Mouse (Mus musculus): ENCODE results near the gene Obp2a. TPM values are rescaled to one million over a fixed set of nuclear protein-coding genes. Genes with fewer than 3 reads are reported as not detected.

The Obp2a gene
- polyA plus RNA-seq, 1 experiment from 2014 or later: not detected

DNA sequence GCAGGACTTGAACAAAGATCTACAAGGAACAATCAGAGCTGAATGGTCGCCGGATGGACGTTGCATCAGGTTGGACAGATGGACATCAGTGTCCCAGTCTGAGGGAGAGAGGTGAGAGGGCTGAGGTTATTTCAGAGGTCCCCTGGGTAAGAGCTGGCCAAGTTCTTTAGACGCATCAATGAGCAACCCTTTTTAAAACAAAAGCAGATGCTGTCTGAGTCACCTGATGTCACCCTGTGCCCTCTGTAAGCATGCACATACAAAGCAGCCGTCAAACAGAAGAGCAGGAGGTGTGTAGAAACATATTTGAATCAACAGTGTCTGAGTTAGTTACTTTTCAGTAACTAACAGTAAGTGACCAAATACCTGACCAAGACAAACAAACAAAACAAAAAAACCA is 35.7 kb upstream of the Obp2a start:
- Histone ChIP-seq H3K27me3 (replicated peaks; ENCODE audit: control insufficient read depth, insufficient read depth, low read length) (no peaks in the 10 kb centered on the region), H3K4me3 (ENCODE audit: low read length) (no peak overlapping the region), H3K27ac (ENCODE audit: low read depth, low read length) (no peak overlapping the region), H3K4me2 (ENCODE audit: low read length) (no peak overlapping the region), H3K36me3 (ENCODE audit: control insufficient read depth, insufficient read depth, low read length) (no peaks in the 10 kb centered on the region), H3K9ac (ENCODE audit: low read depth, low read length) (no peak overlapping the region), H3K4me1 (ENCODE audit: control insufficient read depth, insufficient read depth, low read depth, low read length) (no peaks in the 10 kb centered on the region), H3K9me3 (ENCODE audit: control insufficient read depth, low read length) (no peaks in the 10 kb centered on the region)
- ATAC-seq: no peak
- WGBS: 72% methylated on average over 5 of the region's 5 CpGs

DNA sequence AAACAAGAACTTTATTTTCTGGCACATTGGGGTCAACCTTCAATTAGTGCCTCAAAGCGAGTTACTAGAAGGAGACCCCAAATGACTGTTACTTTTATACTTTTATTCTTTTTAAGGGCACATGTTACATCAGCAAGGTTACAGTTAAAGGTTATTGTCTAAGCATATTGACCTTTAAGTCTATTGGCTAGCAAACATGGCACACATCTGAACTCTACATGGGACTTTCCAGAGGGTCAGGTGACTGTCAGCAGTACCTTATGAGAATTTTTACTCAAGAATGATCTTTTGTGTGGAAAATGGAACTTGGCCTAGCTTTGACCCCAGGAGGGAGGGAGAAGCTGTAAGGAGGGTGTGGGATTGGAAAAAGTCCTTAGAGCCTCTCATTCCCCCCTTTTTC is 33.3 kb upstream of the Obp2a start:
- no peaks in the 10 kb centered on the region for H3K27me3 ChIP-seq (replicated peaks; ENCODE audit: control insufficient read depth, insufficient read depth, low read length)
- no peak overlapping the region for H3K9ac ChIP-seq (ENCODE audit: low read depth, low read length)
- H3K36me3 ChIP-seq (ENCODE audit: control insufficient read depth, insufficient read depth, low read length): no peaks in the 10 kb centered on the region
- H3K9me3 ChIP-seq (ENCODE audit: control insufficient read depth, low read length): no peaks in the 10 kb centered on the region
- no peak overlapping the region for H3K4me3 ChIP-seq (ENCODE audit: low read length)
- no peak overlapping the region for H3K27ac ChIP-seq (ENCODE audit: low read depth, low read length)
- H3K4me2 ChIP-seq (ENCODE audit: low read length): no peak overlapping the region
- 81% methylated on average over 1 of the region's 1 CpGs for WGBS
- H3K4me1 ChIP-seq (ENCODE audit: control insufficient read depth, insufficient read depth, low read depth, low read length): no peaks in the 10 kb centered on the region
- ATAC-seq: no peak

DNA sequence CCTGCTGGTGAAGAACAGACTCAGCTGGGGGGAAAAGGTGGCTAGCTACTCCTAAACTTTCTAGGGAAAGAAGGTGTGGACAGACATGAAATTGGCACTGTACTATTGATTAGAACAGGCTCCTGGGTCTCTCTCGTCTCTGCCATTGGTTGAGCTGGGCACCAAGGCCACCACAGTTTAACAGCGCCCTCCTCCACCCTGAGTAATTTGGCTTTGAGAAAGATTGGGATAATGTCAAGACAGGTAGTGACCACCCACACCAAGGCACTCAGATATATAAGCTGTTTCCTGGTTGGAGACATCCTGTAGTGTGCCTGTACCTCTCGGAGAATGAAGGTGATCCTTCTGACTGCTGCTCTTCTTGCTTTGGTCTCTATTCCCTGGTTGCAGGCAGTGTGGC is 23.4 kb upstream of the Obp2a start, which contains the start of gene Lcn6:
TSS of gene Lcn6 (plus strand) at position 301 of the 400 bp plus-strand sequence.
- H3K4me3 ChIP-seq (ENCODE audit: low read length): no peak within 1 kb of the TSS
- H3K4me1 ChIP-seq (ENCODE audit: control insufficient read depth, insufficient read depth, low read depth, low read length): no peaks in the 10 kb centered on the region
- H3K27me3 ChIP-seq (replicated peaks; ENCODE audit: control insufficient read depth, insufficient read depth, low read length): no peaks in the 10 kb centered on the region
- H3K9me3 ChIP-seq (ENCODE audit: control insufficient read depth, low read length): no peaks in the 10 kb centered on the region
- no peak within 1 kb of the TSS for H3K27ac ChIP-seq (ENCODE audit: low read depth, low read length)
- H3K36me3 ChIP-seq (ENCODE audit: control insufficient read depth, insufficient read depth, low read length): no peaks in the 10 kb centered on the region
- no peak for ATAC-seq
- 95% methylated on average over 3 of the region's 3 CpGs for WGBS
- no peak within 1 kb of the TSS for H3K4me2 ChIP-seq (ENCODE audit: low read length)
- H3K9ac ChIP-seq (ENCODE audit: low read depth, low read length): no peak within 1 kb of the TSS

DNA sequence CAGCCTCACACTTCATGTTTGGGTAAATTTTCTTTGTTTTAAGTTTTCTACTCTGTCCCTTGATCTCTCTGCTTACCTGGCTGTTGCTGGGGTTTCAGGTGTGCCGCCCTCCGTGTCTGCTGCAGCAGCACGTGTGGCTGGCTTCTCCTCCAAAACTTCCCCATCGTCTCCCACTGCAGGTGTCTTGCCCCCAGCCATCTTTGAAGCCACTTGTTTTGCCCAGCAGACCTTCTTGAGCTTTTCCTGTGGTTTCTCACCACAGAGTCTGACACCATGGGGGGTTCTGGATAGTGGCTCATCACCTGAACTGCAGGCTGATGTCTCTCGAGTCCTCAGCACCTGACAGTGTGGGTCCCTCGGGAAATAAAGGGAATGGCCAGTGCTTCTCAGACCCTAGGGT is 20.3 kb upstream of the Obp2a start:
- H3K9me3 ChIP-seq (ENCODE audit: control insufficient read depth, low read length): no peaks in the 10 kb centered on the region
- no peak overlapping the region for H3K9ac ChIP-seq (ENCODE audit: low read depth, low read length)
- no peak overlapping the region for H3K4me3 ChIP-seq (ENCODE audit: low read length)
- H3K27me3 ChIP-seq (replicated peaks; ENCODE audit: control insufficient read depth, insufficient read depth, low read length): no peaks in the 10 kb centered on the region
- no peaks in the 10 kb centered on the region for H3K36me3 ChIP-seq (ENCODE audit: control insufficient read depth, insufficient read depth, low read length)
- WGBS: 85% methylated on average over 6 of the region's 6 CpGs
- H3K4me2 ChIP-seq (ENCODE audit: low read length): no peak overlapping the region
- H3K27ac ChIP-seq (ENCODE audit: low read depth, low read length): no peak overlapping the region
- no peaks in the 10 kb centered on the region for H3K4me1 ChIP-seq (ENCODE audit: control insufficient read depth, insufficient read depth, low read depth, low read length)
- no peak for ATAC-seq

DNA sequence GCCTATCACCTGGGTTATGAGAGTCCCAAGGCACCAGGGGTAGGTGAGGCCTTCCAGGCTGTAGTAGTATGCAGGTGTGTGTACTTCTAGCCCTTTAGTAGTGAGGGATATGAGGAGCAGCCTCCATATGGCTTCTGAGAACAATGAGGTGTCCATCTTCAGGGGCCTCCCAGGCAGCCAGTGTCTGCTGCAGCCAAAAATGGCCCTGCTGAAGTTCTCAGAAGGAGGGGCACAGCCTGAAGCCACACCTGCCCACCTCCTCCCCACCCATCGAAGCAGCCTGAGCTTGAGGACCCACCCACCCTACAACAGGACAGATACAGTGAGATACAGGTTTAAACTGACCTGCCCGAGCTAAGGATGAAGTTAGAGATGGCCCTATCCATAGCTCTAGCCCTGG is 17.4 kb upstream of the Obp2a start, which contains the start of gene Lcn10:
TSS of gene Lcn10 (plus strand) at position 301 of the 400 bp plus-strand sequence.
- no peaks in the 10 kb centered on the region for H3K36me3 ChIP-seq (ENCODE audit: control insufficient read depth, insufficient read depth, low read length)
- no peaks in the 10 kb centered on the region for H3K4me1 ChIP-seq (ENCODE audit: control insufficient read depth, insufficient read depth, low read depth, low read length)
- H3K9me3 ChIP-seq (ENCODE audit: control insufficient read depth, low read length): no peaks in the 10 kb centered on the region
- no peak within 1 kb of the TSS for H3K9ac ChIP-seq (ENCODE audit: low read depth, low read length)
- no peak for ATAC-seq
- WGBS: 69% methylated on average over 2 of the region's 2 CpGs
- no peak within 1 kb of the TSS for H3K27ac ChIP-seq (ENCODE audit: low read depth, low read length)
- no peak within 1 kb of the TSS for H3K4me3 ChIP-seq (ENCODE audit: low read length)
- H3K27me3 ChIP-seq (replicated peaks; ENCODE audit: control insufficient read depth, insufficient read depth, low read length): no peaks in the 10 kb centered on the region
- no peak within 1 kb of the TSS for H3K4me2 ChIP-seq (ENCODE audit: low read length)

DNA sequence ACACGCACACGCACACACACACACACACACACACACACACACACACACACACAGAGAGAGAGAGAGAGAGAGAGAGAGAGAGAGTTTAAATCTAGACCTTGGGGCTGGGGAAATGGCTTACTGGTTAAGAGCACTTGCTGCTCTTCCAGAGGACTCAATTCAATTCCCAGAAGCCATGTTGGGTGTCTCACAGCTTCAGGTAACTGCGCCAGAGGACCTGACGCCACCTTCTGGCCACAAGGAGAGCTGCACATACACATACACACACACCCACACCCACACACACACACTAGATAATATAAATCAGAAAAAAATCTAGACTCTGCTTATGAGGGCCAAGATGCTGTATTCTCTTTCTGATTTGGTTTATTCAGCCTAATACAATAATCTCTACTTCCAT is 12.9 kb upstream of the Obp2a start:
- no peak overlapping the region for H3K4me2 ChIP-seq (ENCODE audit: low read length)
- no peaks in the 10 kb centered on the region for H3K4me1 ChIP-seq (ENCODE audit: control insufficient read depth, insufficient read depth, low read depth, low read length)
- H3K9me3 ChIP-seq (ENCODE audit: control insufficient read depth, low read length): no peaks in the 10 kb centered on the region
- no peak for ATAC-seq
- no peaks in the 10 kb centered on the region for H3K36me3 ChIP-seq (ENCODE audit: control insufficient read depth, insufficient read depth, low read length)
- no peak overlapping the region for H3K9ac ChIP-seq (ENCODE audit: low read depth, low read length)
- H3K27me3 ChIP-seq (replicated peaks; ENCODE audit: control insufficient read depth, insufficient read depth, low read length): no peaks in the 10 kb centered on the region
- 79% methylated on average over 4 of the region's 4 CpGs for WGBS
- H3K27ac ChIP-seq (ENCODE audit: low read depth, low read length): no peak overlapping the region
- H3K4me3 ChIP-seq (ENCODE audit: low read length): no peak overlapping the region

DNA sequence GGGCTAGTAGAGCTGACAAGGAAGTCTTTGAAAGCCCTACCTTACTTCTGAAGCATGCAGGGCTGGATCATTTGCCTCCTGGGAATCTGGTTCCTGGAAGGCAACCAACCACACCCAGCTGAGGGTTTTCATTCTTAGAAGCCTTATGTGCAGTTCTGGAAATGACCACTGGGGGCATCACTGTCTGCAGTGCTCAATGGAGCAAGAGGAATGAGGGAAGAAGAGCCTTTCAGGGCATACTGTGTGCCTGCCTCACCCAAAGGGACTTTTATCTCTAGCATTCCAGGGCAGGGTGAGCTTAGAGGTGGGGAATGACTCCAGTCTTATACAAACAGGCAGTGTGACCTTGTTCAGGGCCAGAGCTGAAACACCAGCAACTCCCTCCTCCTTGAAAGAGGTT is 5.2 kb upstream of the Obp2a start:
- Histone ChIP-seq H3K27me3 (replicated peaks; ENCODE audit: control insufficient read depth, insufficient read depth, low read length) (no peaks in the 10 kb centered on the region), H3K4me1 (ENCODE audit: control insufficient read depth, insufficient read depth, low read depth, low read length) (no peaks in the 10 kb centered on the region), H3K36me3 (ENCODE audit: control insufficient read depth, insufficient read depth, low read length) (no peaks in the 10 kb centered on the region), H3K4me2 (ENCODE audit: low read length) (no peak overlapping the region), H3K9me3 (ENCODE audit: control insufficient read depth, low read length) (no peaks in the 10 kb centered on the region), H3K4me3 (ENCODE audit: low read length) (no peak overlapping the region), H3K9ac (ENCODE audit: low read depth, low read length) (no peak overlapping the region), H3K27ac (ENCODE audit: low read depth, low read length) (no peak overlapping the region)
- no peak for ATAC-seq

DNA sequence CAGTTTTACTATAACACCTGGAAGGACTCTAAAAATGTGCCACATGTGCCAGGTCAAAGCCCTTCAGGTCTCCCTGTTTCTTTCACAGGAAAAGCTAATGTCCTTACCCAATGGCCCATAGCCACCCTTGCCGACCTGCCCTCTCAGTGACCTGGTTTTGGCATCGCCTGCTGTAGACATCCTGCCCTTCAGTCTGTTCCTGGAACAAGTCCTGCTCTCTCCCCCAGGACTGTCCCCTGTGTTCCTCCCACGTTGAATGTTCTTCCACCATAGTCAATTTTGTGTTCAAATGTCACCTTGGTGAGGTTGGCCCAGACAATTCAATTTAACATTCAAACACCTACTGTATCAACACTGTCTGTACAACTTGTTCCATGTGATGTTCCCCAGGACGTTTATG is 2.9 kb upstream of the Obp2a start:
- ATAC-seq: no peak
- Histone ChIP-seq H3K27me3 (replicated peaks; ENCODE audit: control insufficient read depth, insufficient read depth, low read length) (no peaks in the 10 kb centered on the region), H3K27ac (ENCODE audit: low read depth, low read length) (no peak overlapping the region), H3K4me1 (ENCODE audit: control insufficient read depth, insufficient read depth, low read depth, low read length) (no peaks in the 10 kb centered on the region), H3K4me2 (ENCODE audit: low read length) (no peak overlapping the region), H3K4me3 (ENCODE audit: low read length) (no peak overlapping the region), H3K9ac (ENCODE audit: low read depth, low read length) (no peak overlapping the region), H3K9me3 (ENCODE audit: control insufficient read depth, low read length) (no peaks in the 10 kb centered on the region), H3K36me3 (ENCODE audit: control insufficient read depth, insufficient read depth, low read length) (no peaks in the 10 kb centered on the region)
- WGBS: 68% methylated on average over 4 of the region's 4 CpGs

DNA sequence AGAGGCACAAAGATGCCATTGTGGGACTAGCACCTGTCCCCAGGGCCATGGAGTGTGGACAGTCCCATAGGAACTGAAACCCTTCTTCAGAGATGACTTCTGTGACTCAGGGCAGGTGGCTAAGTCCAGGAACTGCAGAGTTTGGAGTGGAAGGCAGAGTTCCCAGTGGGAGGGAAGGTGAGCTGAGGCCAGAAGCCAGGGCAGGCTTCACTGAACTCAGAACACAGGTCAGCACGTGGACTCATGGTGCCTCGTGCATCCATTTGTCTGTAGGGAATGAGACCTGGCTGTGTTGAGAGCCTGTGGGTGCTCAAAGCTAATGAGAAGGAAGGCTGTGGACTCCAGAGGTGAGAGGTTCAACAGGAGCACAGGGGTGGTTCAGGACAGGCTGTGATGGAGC is 1.1 kb upstream of the Obp2a start:
- 87% methylated on average over 2 of the region's 2 CpGs for WGBS
- H3K9me3 ChIP-seq (ENCODE audit: control insufficient read depth, low read length): no peaks in the 10 kb centered on the region
- H3K4me2 ChIP-seq (ENCODE audit: low read length): no peak overlapping the region
- H3K36me3 ChIP-seq (ENCODE audit: control insufficient read depth, insufficient read depth, low read length): no peaks in the 10 kb centered on the region
- no peak overlapping the region for H3K9ac ChIP-seq (ENCODE audit: low read depth, low read length)
- no peak overlapping the region for H3K27ac ChIP-seq (ENCODE audit: low read depth, low read length)
- no peak for ATAC-seq
- no peak overlapping the region for H3K4me3 ChIP-seq (ENCODE audit: low read length)
- H3K4me1 ChIP-seq (ENCODE audit: control insufficient read depth, insufficient read depth, low read depth, low read length): no peaks in the 10 kb centered on the region
- H3K27me3 ChIP-seq (replicated peaks; ENCODE audit: control insufficient read depth, insufficient read depth, low read length): no peaks in the 10 kb centered on the region

DNA sequence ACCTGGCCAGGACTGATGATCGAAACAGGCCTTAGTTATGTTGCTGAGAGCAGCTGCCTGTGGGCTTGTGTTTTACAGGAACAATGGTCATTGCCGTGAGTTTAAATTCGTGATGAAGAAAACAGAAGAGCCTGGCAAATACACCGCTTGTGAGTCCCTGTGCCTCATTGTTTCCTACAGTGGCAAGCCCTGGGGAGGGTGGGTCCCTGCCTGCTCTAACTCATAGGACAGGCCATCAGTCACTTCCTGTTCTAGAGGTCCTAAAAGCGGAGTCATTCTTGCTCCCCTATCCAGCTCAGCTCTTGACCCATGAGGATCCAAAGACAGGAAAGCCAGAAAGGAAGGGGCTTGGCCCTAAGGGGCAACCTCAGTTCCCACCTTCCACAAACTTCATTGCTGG is 1.2 kb downstream of the Obp2a start:
- no peak for ATAC-seq
- H3K9ac ChIP-seq (ENCODE audit: low read depth, low read length): no peak overlapping the region
- 80% methylated on average over 5 of the region's 5 CpGs for WGBS
- H3K27me3 ChIP-seq (replicated peaks; ENCODE audit: control insufficient read depth, insufficient read depth, low read length): no peaks in the 10 kb centered on the region
- no peak overlapping the region for H3K4me3 ChIP-seq (ENCODE audit: low read length)
- H3K4me2 ChIP-seq (ENCODE audit: low read length): no peak overlapping the region
- no peak overlapping the region for H3K27ac ChIP-seq (ENCODE audit: low read depth, low read length)
- no peaks in the 10 kb centered on the region for H3K36me3 ChIP-seq (ENCODE audit: control insufficient read depth, insufficient read depth, low read length)
- no peaks in the 10 kb centered on the region for H3K4me1 ChIP-seq (ENCODE audit: control insufficient read depth, insufficient read depth, low read depth, low read length)
- no peaks in the 10 kb centered on the region for H3K9me3 ChIP-seq (ENCODE audit: control insufficient read depth, low read length)

Measured in hindbrain, embryonic 16.5 days (tissue).